Mouse (Mus musculus): Measurements from ENCODE around the gene Pla2g15.

- TF ChIP-seq CTCF (IDR thresholded peaks at IDR 0.05; ENCODE audit: extremely low read depth, insufficient read depth, insufficient read length, insufficient replicate concordance) = no peak
- TF ChIP-seq POLR2A (IDR thresholded peaks at IDR 0.05; ENCODE audit: low read depth, low read length) = no peak
Measured at GRCm38 (mm10) chr8:106189162-106189561, 39.0 kb downstream of the Pla2g15 start.

Data from spleen, adult 2 months (tissue).